ENCODE assay signal across 9 mouse cellular contexts in genomic region chr16:17744536-17744935, GRCm38 (mm10). TPM values are rescaled to one million over a fixed set of nuclear protein-coding genes. Genes with fewer than 3 reads are reported as not detected.
DNase-seq lines count a peak whose midpoint lies in the region; ATAC-seq lines count a peak whose summit lies in the region.
"Had no signal": no experiment of that assay in that cellular context is flagged by ENCODE, and none has a peak within 500 bp of the region (broad histone marks: within the 10 kb centered on the region; RNA-seq: fewer than 3 reads in every experiment).

No protein-coding gene starts in this region.

- H3K4me2 ChIP-seq in forebrain, embryonic 14.5 days (ENCODE audit: low read length), result no peak overlapping the region
- no peak overlapping the region for H3K4me2 ChIP-seq in forebrain, embryonic 12.5 days
- no peak overlapping the region for H3K4me2 ChIP-seq in midbrain, embryonic 11.5 days
- no peak overlapping the region for H3K4me2 ChIP-seq in midbrain, embryonic 16.5 days (ENCODE audit: low read length)
- H3K4me2 ChIP-seq: liver, embryonic 15.5 days had no signal

- DNase-seq in forebrain, embryonic 14.5 days (ENCODE audit: low spot score), result peak; percentile 57
- DNase-seq in midbrain, embryonic 11.5 days (ENCODE audit: low spot score, missing footprints), result peak; percentile 85
- peak; percentile 70 for DNase-seq in embryo, embryonic 10 days (ENCODE audit: low spot score)
- peak; percentile 53 for DNase-seq in lung, postnatal 14 days
- no peak for DNase-seq in right cerebral cortex, postnatal 36 days (ENCODE audit: low spot score in 2 of 2)
- no peak for DNase-seq in right cerebral cortex, postnatal 25 days

- H3K27ac ChIP-seq in forebrain, embryonic 14.5 days (ENCODE audit: low read depth, low read length), result no peak overlapping the region
- H3K27ac ChIP-seq in forebrain, embryonic 12.5 days, result no peak overlapping the region
- no peak overlapping the region for H3K27ac ChIP-seq in midbrain, embryonic 11.5 days (ENCODE audit: low read depth, low read length)
- no peak overlapping the region for H3K27ac ChIP-seq in midbrain, embryonic 16.5 days (ENCODE audit: low read length)
- H3K27ac ChIP-seq: liver, embryonic 15.5 days had no signal

- no peak overlapping the region for H3K4me3 ChIP-seq in forebrain, embryonic 14.5 days (ENCODE audit: low read depth, low read length)
- H3K4me3 ChIP-seq in forebrain, embryonic 12.5 days (replicated peaks), result no peak overlapping the region
- no peak overlapping the region for H3K4me3 ChIP-seq in midbrain, embryonic 11.5 days (ENCODE audit: low read depth, low read length)
- H3K4me3 ChIP-seq in midbrain, embryonic 16.5 days (ENCODE audit: low read depth, low read length), result no peak overlapping the region
- H3K4me3 ChIP-seq: liver, embryonic 15.5 days had no signal

- no peak overlapping the region for H3K9ac ChIP-seq in forebrain, embryonic 14.5 days (ENCODE audit: low read length)
- H3K9ac ChIP-seq in forebrain, embryonic 12.5 days, result no peak overlapping the region
- no peak overlapping the region for H3K9ac ChIP-seq in midbrain, embryonic 11.5 days (ENCODE audit: low read length)
- H3K9ac ChIP-seq in midbrain, embryonic 16.5 days (ENCODE audit: low read depth, low read length), result no peak overlapping the region
- H3K9ac ChIP-seq: liver, embryonic 15.5 days had no signal

- no peaks in the 10 kb centered on the region for H3K4me1 ChIP-seq in forebrain, embryonic 14.5 days (ENCODE audit: control insufficient read depth, insufficient read depth, low read length)
- no peaks in the 10 kb centered on the region for H3K4me1 ChIP-seq in forebrain, embryonic 12.5 days
- no peaks in the 10 kb centered on the region for H3K4me1 ChIP-seq in midbrain, embryonic 11.5 days (ENCODE audit: control insufficient read depth, insufficient read depth, low read length)
- H3K4me1 ChIP-seq in midbrain, embryonic 16.5 days (ENCODE audit: control insufficient read depth, insufficient read depth, low read length), result no peaks in the 10 kb centered on the region
- H3K4me1 ChIP-seq: liver, embryonic 15.5 days had no signal

- WGBS in forebrain, embryonic 14.5 days, result 15% methylated on average over 1 of the region's 1 CpGs
- 13% methylated on average over 1 of the region's 1 CpGs for WGBS in forebrain, embryonic 12.5 days
- 7% methylated on average over 1 of the region's 1 CpGs for WGBS in midbrain, embryonic 11.5 days
- 13% methylated on average over 1 of the region's 1 CpGs for WGBS in midbrain, embryonic 16.5 days

- no peaks in the 10 kb centered on the region for H3K9me3 ChIP-seq in forebrain, embryonic 14.5 days (replicated peaks; ENCODE audit: control insufficient read depth, low read length)
- H3K9me3 ChIP-seq in forebrain, embryonic 12.5 days, result no peaks in the 10 kb centered on the region
- no peaks in the 10 kb centered on the region for H3K9me3 ChIP-seq in midbrain, embryonic 11.5 days (ENCODE audit: control insufficient read depth, low read length)
- H3K9me3 ChIP-seq in midbrain, embryonic 16.5 days (replicated peaks; ENCODE audit: control insufficient read depth, low read length, poor library complexity, severe bottlenecking), result peaks cover 4% of the 10 kb centered on the region
- H3K9me3 ChIP-seq: liver, embryonic 15.5 days had no signal

- H3K36me3 ChIP-seq in forebrain, embryonic 14.5 days (ENCODE audit: control insufficient read depth, insufficient read depth, low read length), result no peaks in the 10 kb centered on the region
- H3K36me3 ChIP-seq in forebrain, embryonic 12.5 days (replicated peaks), result no peaks in the 10 kb centered on the region
- no peaks in the 10 kb centered on the region for H3K36me3 ChIP-seq in midbrain, embryonic 11.5 days (ENCODE audit: control insufficient read depth, insufficient read depth, low read length)
- H3K36me3 ChIP-seq in midbrain, embryonic 16.5 days (ENCODE audit: control insufficient read depth, insufficient read depth, low read length), result no peaks in the 10 kb centered on the region
- H3K36me3 ChIP-seq: liver, embryonic 15.5 days had no signal

- no peaks in the 10 kb centered on the region for H3K27me3 ChIP-seq in forebrain, embryonic 14.5 days (replicated peaks; ENCODE audit: control insufficient read depth, insufficient read depth, low read length)
- 0 out of 2 replicates have a peak, but pooled peaks cover 5% of the 10 kb centered on the region for H3K27me3 ChIP-seq in forebrain, embryonic 12.5 days
- no peaks in the 10 kb centered on the region for H3K27me3 ChIP-seq in midbrain, embryonic 11.5 days (ENCODE audit: control insufficient read depth, insufficient read depth, low read length)
- H3K27me3 ChIP-seq in midbrain, embryonic 16.5 days (ENCODE audit: control insufficient read depth, insufficient read depth, low read depth, low read length), result no peaks in the 10 kb centered on the region
- H3K27me3 ChIP-seq: liver, embryonic 15.5 days had no signal

- ATAC-seq in forebrain, embryonic 14.5 days, result peak; percentile 55; the same call in 1 of the 2 replicates
- no peak for ATAC-seq in forebrain, embryonic 12.5 days (ENCODE audit: low FRiP score)
- 0 out of 2 replicates have a peak, but pooled peaks have one; percentile 48 for ATAC-seq in midbrain, embryonic 11.5 days (ENCODE audit: low FRiP score)
- no peak for ATAC-seq in midbrain, embryonic 16.5 days

RNA-seq across cellular contexts. Expression of gene Med15, which starts 11.8 kb away (rescaled TPM):
- polyA plus RNA-seq in forebrain, embryonic 14.5 days (2014; fragmentation: Nextera tagmentation; extraction: Ambion mirVana), result 23.4 and 31.8 TPM in 2 replicates
- polyA plus RNA-seq in forebrain, embryonic 12.5 days (2016; fragmentation: Nextera tagmentation; extraction: Ambion mirVana), result 45.1 and 46.7 TPM in 2 replicates
- 28.9 and 29.4 TPM in 2 replicates for polyA plus RNA-seq in midbrain, embryonic 11.5 days (2014; fragmentation: Nextera tagmentation; extraction: Ambion mirVana)
- 47.5 and 47.9 TPM in 2 replicates for polyA plus RNA-seq in midbrain, embryonic 16.5 days (2015; fragmentation: Nextera tagmentation; extraction: Ambion mirVana)

RNA-seq across cellular contexts. Expression of gene Klhl22, which starts 14.9 kb away (rescaled TPM):
- 68.2 and 71.9 TPM in 2 replicates for polyA plus RNA-seq in forebrain, embryonic 14.5 days (2014; fragmentation: Nextera tagmentation; extraction: Ambion mirVana)
- polyA plus RNA-seq in forebrain, embryonic 12.5 days (2016; fragmentation: Nextera tagmentation; extraction: Ambion mirVana), result 49.7 and 50.4 TPM in 2 replicates
- 38.7 and 39.5 TPM in 2 replicates for polyA plus RNA-seq in midbrain, embryonic 11.5 days (2014; fragmentation: Nextera tagmentation; extraction: Ambion mirVana)
- polyA plus RNA-seq in midbrain, embryonic 16.5 days (2015; fragmentation: Nextera tagmentation; extraction: Ambion mirVana), result 86.0 and 89.4 TPM in 2 replicates

RNA-seq across cellular contexts. Expression of gene Scarf2, which starts 52.5 kb away (rescaled TPM):
- 0.89 and 1.1 TPM in 2 replicates for polyA plus RNA-seq in forebrain, embryonic 14.5 days (2014; fragmentation: Nextera tagmentation; extraction: Ambion mirVana)
- 5.3 and 7.3 TPM in 2 replicates for polyA plus RNA-seq in forebrain, embryonic 12.5 days (2016; fragmentation: Nextera tagmentation; extraction: Ambion mirVana)
- polyA plus RNA-seq in midbrain, embryonic 11.5 days (2014; fragmentation: Nextera tagmentation; extraction: Ambion mirVana), result 3.8 and 4.4 TPM in 2 replicates
- polyA plus RNA-seq in midbrain, embryonic 16.5 days (2015; fragmentation: Nextera tagmentation; extraction: Ambion mirVana), result 0.88 and 1.2 TPM in 2 replicates

Comparison
In these comparisons a context has a peak if more than half of its experiments do, and no peak if none do; other contexts are left out.
1. ATAC-seq: peak in forebrain, embryonic 14.5 days (single experiment) and midbrain, embryonic 11.5 days (single experiment); none in forebrain, embryonic 12.5 days (single experiment) and midbrain, embryonic 16.5 days (single experiment).
2. DNase-seq: peak in forebrain, embryonic 14.5 days (single experiment), midbrain, embryonic 11.5 days (single experiment), embryo, embryonic 10 days (single experiment) and lung, postnatal 14 days (single experiment); none in right cerebral cortex, postnatal 36 days (0 of 2) and right cerebral cortex, postnatal 25 days (single experiment).